ENCODE assay signal across 25 mouse cellular contexts in the genomic region with DNA sequence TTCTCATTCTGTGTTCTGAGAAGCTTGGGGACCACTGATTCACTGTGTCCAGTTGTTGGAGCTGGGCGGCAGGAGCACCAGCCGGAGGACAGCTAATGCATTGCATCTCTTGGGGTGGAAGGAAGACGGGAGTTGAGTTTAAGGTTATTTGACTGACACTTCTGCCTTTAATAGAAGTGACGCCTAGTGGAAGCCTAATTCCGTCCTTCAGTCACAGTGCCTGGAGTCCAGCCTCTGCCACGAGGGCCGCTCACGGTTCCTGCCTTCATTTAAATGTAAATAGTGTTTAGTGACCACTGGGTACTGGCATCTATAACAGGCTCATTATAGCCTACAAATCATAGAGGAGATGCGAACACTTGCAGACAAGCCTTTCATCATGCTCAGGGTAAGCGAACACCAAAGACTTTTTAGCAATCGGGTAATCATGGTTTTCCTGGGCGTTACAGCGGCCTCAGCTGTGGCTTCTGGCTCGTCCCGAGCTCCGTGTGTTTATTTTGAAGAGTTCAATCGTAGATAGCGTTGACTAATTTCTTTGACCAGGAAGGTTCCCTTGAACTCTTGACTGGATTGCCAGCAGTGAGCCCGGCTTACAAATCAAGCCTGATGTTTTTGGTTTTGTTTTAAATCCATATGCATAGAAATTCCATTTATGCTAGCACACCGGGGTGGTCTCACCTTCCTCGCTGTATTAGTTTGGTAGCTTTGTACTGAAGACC. TPM values are rescaled to one million over a fixed set of nuclear protein-coding genes. Genes with fewer than 3 reads are reported as not detected.
DNase-seq lines count a peak whose midpoint lies in the region; ATAC-seq and TF ChIP-seq lines count a peak whose summit lies in the region.
"Had no signal": no experiment of that assay in that cellular context is flagged by ENCODE, and none has a peak within 500 bp of the region (broad histone marks: within the 10 kb centered on the region; RNA-seq: fewer than 3 reads in every experiment).

No protein-coding gene starts in this region.

- peak; percentile 31 for DNase-seq in forebrain, embryonic 11.5 days (ENCODE audit: low spot score)
- no peak for DNase-seq in heart, postnatal 10 days
- DNase-seq in midbrain, embryonic 11.5 days (ENCODE audit: low spot score, missing footprints): peak; percentile 69
- DNase-seq in stomach, postnatal 0 days (ENCODE audit: low spot score): no peak
- no peak for DNase-seq in c-Kit-positive CD71-positive TER-119-positive erythroid progenitor cells, embryonic 14.5 days (ENCODE audit: low spot score)
- DNase-seq: cerebellum, adult 11-12 months; cerebellum, postnatal 14 days; heart, postnatal 14 days; kidney, adult 9 months; kidney, postnatal 36 days; left cerebral cortex, postnatal 4 days; lung, adult 18-20 months; lung, postnatal 10 days; right cerebral cortex, adult 18-20 months; right cerebral cortex, postnatal 4 days; thymus, adult 2 months had no signal

- no peak overlapping the region for H3K4me2 ChIP-seq in forebrain, embryonic 11.5 days (ENCODE audit: low read depth, low read length, severe bottlenecking)
- H3K4me2 ChIP-seq in forebrain, embryonic 16.5 days (ENCODE audit: low read length): no peak overlapping the region
- no peak overlapping the region for H3K4me2 ChIP-seq in heart, embryonic 15.5 days
- no peak overlapping the region for H3K4me2 ChIP-seq in midbrain, embryonic 11.5 days
- no peak overlapping the region for H3K4me2 ChIP-seq in midbrain, embryonic 15.5 days
- no peak overlapping the region for H3K4me2 ChIP-seq in stomach, postnatal 0 days (replicated peaks; ENCODE audit: low read depth)
- H3K4me2 ChIP-seq: forebrain, embryonic 12.5 days; liver, embryonic 12.5 days; midbrain, embryonic 12.5 days; neural tube, embryonic 13.5 days had no signal

- no peaks in the 10 kb centered on the region for H3K9me3 ChIP-seq in forebrain, embryonic 11.5 days (ENCODE audit: control insufficient read depth, low read length)
- H3K9me3 ChIP-seq in forebrain, embryonic 16.5 days (ENCODE audit: control insufficient read depth, low read length): no peaks in the 10 kb centered on the region
- H3K9me3 ChIP-seq in heart, embryonic 15.5 days (replicated peaks): no peaks in the 10 kb centered on the region
- no peaks in the 10 kb centered on the region for H3K9me3 ChIP-seq in midbrain, embryonic 11.5 days (ENCODE audit: control insufficient read depth, low read length)
- H3K9me3 ChIP-seq in midbrain, embryonic 15.5 days: no peaks in the 10 kb centered on the region
- no peaks in the 10 kb centered on the region for H3K9me3 ChIP-seq in stomach, postnatal 0 days (ENCODE audit: control insufficient read depth, low read length)
- H3K9me3 ChIP-seq: forebrain, embryonic 12.5 days; liver, embryonic 12.5 days; midbrain, embryonic 12.5 days; neural tube, embryonic 13.5 days had no signal

- TF ChIP-seq CTCF in stomach, postnatal 0 days (IDR thresholded peaks at IDR 0.05; ENCODE audit: low read depth): no peak

- H3K9ac ChIP-seq in forebrain, embryonic 11.5 days (ENCODE audit: low read length): no peak overlapping the region
- H3K9ac ChIP-seq in forebrain, embryonic 16.5 days (replicated peaks; ENCODE audit: low read depth, low read length): no peak overlapping the region
- H3K9ac ChIP-seq in heart, embryonic 15.5 days: no peak overlapping the region
- no peak overlapping the region for H3K9ac ChIP-seq in midbrain, embryonic 11.5 days (ENCODE audit: low read length)
- no peak overlapping the region for H3K9ac ChIP-seq in midbrain, embryonic 15.5 days
- no peak overlapping the region for H3K9ac ChIP-seq in stomach, postnatal 0 days (ENCODE audit: low read length)
- H3K9ac ChIP-seq: forebrain, embryonic 12.5 days; liver, embryonic 12.5 days; midbrain, embryonic 12.5 days; neural tube, embryonic 13.5 days had no signal

- WGBS in forebrain, embryonic 11.5 days: 69% methylated on average over 21 of the region's 21 CpGs
- WGBS in forebrain, embryonic 16.5 days: 58% methylated on average over 21 of the region's 21 CpGs
- 74% methylated on average over 21 of the region's 21 CpGs for WGBS in heart, embryonic 15.5 days
- WGBS in midbrain, embryonic 11.5 days: 72% methylated on average over 21 of the region's 21 CpGs
- WGBS in midbrain, embryonic 15.5 days: 63% methylated on average over 21 of the region's 21 CpGs
- 75% methylated on average over 21 of the region's 21 CpGs for whole genome bisulfite sequencing in stomach, postnatal 0 days

- peaks cover 2% of the 10 kb centered on the region; the same call in 1 of the 2 replicates for H3K4me1 ChIP-seq in forebrain, embryonic 11.5 days (replicated peaks; ENCODE audit: control insufficient read depth, insufficient read depth, low read length)
- peaks cover 12% of the 10 kb centered on the region for H3K4me1 ChIP-seq in forebrain, embryonic 16.5 days (replicated peaks; ENCODE audit: control insufficient read depth, insufficient read depth, low read length)
- H3K4me1 ChIP-seq in heart, embryonic 15.5 days (replicated peaks): peaks cover 53% of the 10 kb centered on the region
- H3K4me1 ChIP-seq in midbrain, embryonic 11.5 days (ENCODE audit: control insufficient read depth, insufficient read depth, low read length): peaks cover 2% of the 10 kb centered on the region; the same call in 1 of the 2 replicates
- H3K4me1 ChIP-seq in midbrain, embryonic 15.5 days: peaks cover 21% of the 10 kb centered on the region; the same call in 1 of the 2 replicates
- H3K4me1 ChIP-seq in stomach, postnatal 0 days (replicated peaks; ENCODE audit: control insufficient read depth, insufficient read depth): peaks cover 12% of the 10 kb centered on the region

- intact Hi-C loops in heart, postnatal 10 days (cut with DNase I): no loop called here

- H3K36me3 ChIP-seq in forebrain, embryonic 11.5 days (ENCODE audit: control insufficient read depth, insufficient read depth, low read length): no peaks in the 10 kb centered on the region
- no peaks in the 10 kb centered on the region for H3K36me3 ChIP-seq in forebrain, embryonic 16.5 days (ENCODE audit: control insufficient read depth, insufficient read depth)
- H3K36me3 ChIP-seq in heart, embryonic 15.5 days: no peaks in the 10 kb centered on the region
- H3K36me3 ChIP-seq in midbrain, embryonic 11.5 days (ENCODE audit: control insufficient read depth, insufficient read depth, low read length): no peaks in the 10 kb centered on the region
- no peaks in the 10 kb centered on the region for H3K36me3 ChIP-seq in midbrain, embryonic 15.5 days (replicated peaks)
- no peaks in the 10 kb centered on the region for H3K36me3 ChIP-seq in stomach, postnatal 0 days (ENCODE audit: control insufficient read depth, insufficient read depth, low read length)
- H3K36me3 ChIP-seq: neural tube, embryonic 13.5 days had no signal

- H3K27me3 ChIP-seq in forebrain, embryonic 11.5 days (ENCODE audit: control insufficient read depth, insufficient read depth, low read length): no peaks in the 10 kb centered on the region
- H3K27me3 ChIP-seq in forebrain, embryonic 16.5 days (replicated peaks; ENCODE audit: control insufficient read depth, insufficient read depth, low read length): no peaks in the 10 kb centered on the region
- no peaks in the 10 kb centered on the region for H3K27me3 ChIP-seq in heart, embryonic 15.5 days
- H3K27me3 ChIP-seq in midbrain, embryonic 11.5 days (ENCODE audit: control insufficient read depth, insufficient read depth, low read length): no peaks in the 10 kb centered on the region
- no peaks in the 10 kb centered on the region for H3K27me3 ChIP-seq in midbrain, embryonic 15.5 days (replicated peaks)
- no peaks in the 10 kb centered on the region for H3K27me3 ChIP-seq in stomach, postnatal 0 days (ENCODE audit: control insufficient read depth, insufficient read depth, low read length)
- H3K27me3 ChIP-seq: forebrain, embryonic 12.5 days; liver, embryonic 12.5 days; midbrain, embryonic 12.5 days; neural tube, embryonic 13.5 days had no signal

- TF ChIP-seq EP300 in stomach, postnatal 0 days (optimal IDR thresholded peaks at IDR 0.05): no peak

- H3K27ac ChIP-seq in forebrain, embryonic 11.5 days (ENCODE audit: low read depth, low read length): no peak overlapping the region
- no peak overlapping the region for H3K27ac ChIP-seq in forebrain, embryonic 16.5 days (ENCODE audit: low read length)
- H3K27ac ChIP-seq in heart, embryonic 15.5 days: peak overlapping the region; percentile 72; the same call in 1 of the 2 replicates
- no peak overlapping the region for H3K27ac ChIP-seq in midbrain, embryonic 11.5 days (ENCODE audit: low read depth, low read length)
- H3K27ac ChIP-seq in midbrain, embryonic 15.5 days: no peak overlapping the region
- peak overlapping the region; percentile 13; the same call in 1 of the 2 replicates for H3K27ac ChIP-seq in stomach, postnatal 0 days (replicated peaks)
- H3K27ac ChIP-seq: forebrain, embryonic 12.5 days; liver, embryonic 12.5 days; midbrain, embryonic 12.5 days; neural tube, embryonic 13.5 days had no signal

- H3K4me3 ChIP-seq in forebrain, embryonic 11.5 days (ENCODE audit: low read depth, low read length): no peak overlapping the region
- no peak overlapping the region for H3K4me3 ChIP-seq in forebrain, embryonic 16.5 days (replicated peaks; ENCODE audit: low read length)
- H3K4me3 ChIP-seq in heart, embryonic 15.5 days: no peak overlapping the region
- H3K4me3 ChIP-seq in midbrain, embryonic 11.5 days (ENCODE audit: low read depth, low read length): no peak overlapping the region
- H3K4me3 ChIP-seq in midbrain, embryonic 15.5 days: no peak overlapping the region
- H3K4me3 ChIP-seq in stomach, postnatal 0 days (ENCODE audit: low read depth, low read length): no peak overlapping the region
- H3K4me3 ChIP-seq: forebrain, embryonic 12.5 days; liver, embryonic 12.5 days; midbrain, embryonic 12.5 days; neural tube, embryonic 13.5 days had no signal

- no peak for ATAC-seq in forebrain, embryonic 11.5 days (replicated peaks; ENCODE audit: low FRiP score)
- no peak for ATAC-seq in forebrain, embryonic 16.5 days
- ATAC-seq in heart, embryonic 15.5 days (replicated peaks; ENCODE audit: insufficient number of reproducible peaks, insufficient read depth, low FRiP score, low read depth): no peak
- ATAC-seq in midbrain, embryonic 11.5 days (ENCODE audit: low FRiP score): no peak
- ATAC-seq in midbrain, embryonic 15.5 days (replicated peaks): no peak
- no peak for ATAC-seq in stomach, postnatal 0 days (ENCODE audit: low FRiP score, low TSS enrichment)
- ATAC-seq: hindbrain, postnatal 0 days; intestine, embryonic 16.5 days; liver, embryonic 12.5 days had no signal

RNA-seq across cellular contexts. Expression of a gene that starts 10.8 kb away (rescaled TPM):
- polyA plus RNA-seq in forebrain, embryonic 11.5 days (2014; fragmentation: Nextera tagmentation; extraction: Ambion mirVana): 38.0 and 40.3 TPM in 2 replicates
- 22.7 and 24.6 TPM in 2 replicates for polyA plus RNA-seq in forebrain, embryonic 16.5 days (2015; fragmentation: Nextera tagmentation; extraction: Ambion mirVana)
- 27.2 and 34.4 TPM in 2 replicates for polyA plus RNA-seq in heart, embryonic 15.5 days (2015; fragmentation: Nextera tagmentation; extraction: Ambion mirVana)
- 10 to 100 TPM; 42.8 to 43.7 TPM for total RNA-seq in heart, postnatal 10 days (2021)
- 30.3 and 30.8 TPM in 2 replicates for polyA plus RNA-seq in midbrain, embryonic 11.5 days (2014; fragmentation: Nextera tagmentation; extraction: Ambion mirVana)
- 26.8 and 29.7 TPM in 2 replicates for polyA plus RNA-seq in midbrain, embryonic 15.5 days (2015; fragmentation: Nextera tagmentation; extraction: Ambion mirVana)
- polyA plus RNA-seq in stomach, postnatal 0 days (2015; fragmentation: Nextera tagmentation; extraction: Ambion mirVana): 16.2 and 16.5 TPM in 2 replicates

Comparison
In these comparisons a context has a peak if more than half of its experiments do, and no peak if none do; other contexts are left out.
1. DNase-seq: peak in forebrain, embryonic 11.5 days (single experiment) and midbrain, embryonic 11.5 days (single experiment); none in heart, postnatal 10 days (0 of 2), stomach, postnatal 0 days (single experiment) and c-Kit-positive CD71-positive TER-119-positive erythroid progenitor cells, embryonic 14.5 days (single experiment).
2. H3K27ac ChIP-seq: peak in heart, embryonic 15.5 days (single experiment) and stomach, postnatal 0 days (single experiment); none in forebrain, embryonic 11.5 days (single experiment), forebrain, embryonic 16.5 days (single experiment), midbrain, embryonic 11.5 days (single experiment) and midbrain, embryonic 15.5 days (single experiment).